Mouse (Mus musculus): Measurements from ENCODE around the gene Olfr460. TPM values are rescaled to one million over a fixed set of nuclear protein-coding genes. Genes with fewer than 3 reads are reported as not detected.
"Not testable (repeated sequence)": the region's sequence is repeated elsewhere in the genome, so short reads cannot be mapped to it uniquely, and the experiment has no call there.

Olfr460 gene
- polyA plus RNA-seq, 1 experiment, result 0.23 TPM

GRCm38 (mm10) chr6:40594804-40595550 lies 25.7 kb downstream of the Olfr460 start:
- H3K4me3 ChIP-seq (replicated peaks; ENCODE audit: insufficient read depth, low read depth, low read length), result no peak overlapping the region
- WGBS, result 72% methylated on average over 3 of the region's 3 CpGs
- no peak overlapping the region for H3K27ac ChIP-seq (ENCODE audit: insufficient read depth, low read length)
- DNase-seq, result no peak
- no peaks in the 10 kb centered on the region for H3K27me3 ChIP-seq (ENCODE audit: control insufficient read depth, insufficient read depth, low read length)
- TF ChIP-seq POLR2A (IDR thresholded peaks at IDR 0.05; ENCODE audit: borderline replicate concordance, insufficient read depth, low read length), result no peak
- no peak for TF ChIP-seq CTCF (IDR thresholded peaks at IDR 0.05; ENCODE audit: borderline replicate concordance, insufficient read depth, low read depth, low read length)
- H3K4me1 ChIP-seq (ENCODE audit: control insufficient read depth, insufficient read depth, low read length), result no peaks in the 10 kb centered on the region

GRCm38 (mm10) chr6:40598546-40598945 lies 29.3 kb downstream of the Olfr460 start:
- WGBS, result 16% methylated on average over 4 of the region's 4 CpGs
- not testable (repeated sequence) for H3K27ac ChIP-seq (ENCODE audit: insufficient read depth, low read length); DNase-seq; H3K4me3 ChIP-seq (replicated peaks; ENCODE audit: insufficient read depth, low read depth, low read length); H3K4me1 ChIP-seq (ENCODE audit: control insufficient read depth, insufficient read depth, low read length); H3K27me3 ChIP-seq (ENCODE audit: control insufficient read depth, insufficient read depth, low read length)

GRCm38 (mm10) chr6:40607431-40607830 lies 38.1 kb downstream of the Olfr460 start:
- H3K27me3 ChIP-seq (ENCODE audit: control insufficient read depth, insufficient read depth, low read length), result no peaks in the 10 kb centered on the region
- H3K4me3 ChIP-seq (replicated peaks; ENCODE audit: insufficient read depth, low read depth, low read length), result no peak overlapping the region
- peak; percentile 53 to 82 for DNase-seq
- H3K4me1 ChIP-seq (ENCODE audit: control insufficient read depth, insufficient read depth, low read length), result peaks cover 3% of the 10 kb centered on the region; the same call in 1 of the 2 replicates
- H3K27ac ChIP-seq (ENCODE audit: insufficient read depth, low read length), result no peak overlapping the region
- no peak for TF ChIP-seq POLR2A (IDR thresholded peaks at IDR 0.05; ENCODE audit: borderline replicate concordance, insufficient read depth, low read length)
- TF ChIP-seq CTCF (IDR thresholded peaks at IDR 0.05; ENCODE audit: borderline replicate concordance, insufficient read depth, low read depth, low read length), result no peak

- TF ChIP-seq POLR2A (IDR thresholded peaks at IDR 0.05; ENCODE audit: borderline replicate concordance, insufficient read depth, low read length), result no peak
- TF ChIP-seq CTCF (IDR thresholded peaks at IDR 0.05; ENCODE audit: borderline replicate concordance, insufficient read depth, low read depth, low read length), result no peak
- Histone ChIP-seq H3K4me3 (replicated peaks; ENCODE audit: insufficient read depth, low read depth, low read length) (no peak overlapping the region), H3K27me3 (ENCODE audit: control insufficient read depth, insufficient read depth, low read length) (no peaks in the 10 kb centered on the region), H3K27ac (ENCODE audit: insufficient read depth, low read length) (no peak overlapping the region), H3K4me1 (ENCODE audit: control insufficient read depth, insufficient read depth, low read length) (peaks cover 3% of the 10 kb centered on the region; the same call in 1 of the 2 replicates)
- peak in 1 of 2 experiments; percentile 32 for DNase-seq
- WGBS, result 11% methylated on average over 8 of the region's 8 CpGs
Measured at GRCm38 (mm10) chr6:40610244-40610643, 41.0 kb downstream of the Olfr460 start.

- 84% methylated on average over 4 of the region's 4 CpGs for WGBS
- Histone ChIP-seq H3K4me1 (ENCODE audit: control insufficient read depth, insufficient read depth, low read length) (no peaks in the 10 kb centered on the region), H3K27me3 (ENCODE audit: control insufficient read depth, insufficient read depth, low read length) (no peaks in the 10 kb centered on the region), H3K27ac (ENCODE audit: insufficient read depth, low read length) (no peak within 1 kb of the TSS), H3K4me3 (replicated peaks; ENCODE audit: insufficient read depth, low read depth, low read length) (no peak within 1 kb of the TSS)
- no peak for TF ChIP-seq POLR2A (IDR thresholded peaks at IDR 0.05; ENCODE audit: borderline replicate concordance, insufficient read depth, low read length)
- TF ChIP-seq CTCF (IDR thresholded peaks at IDR 0.05; ENCODE audit: borderline replicate concordance, insufficient read depth, low read depth, low read length), result no peak
- DNase-seq, result no peak
Measured at GRCm38 (mm10) chr6:40613260-40613852, 44.1 kb downstream of the Olfr460 start, which contains the start of gene Tas2r138. TSS of gene Tas2r138 (minus strand) at chr6:40613310.

GRCm38 (mm10) chr6:40617965-40618364 lies 48.7 kb downstream of the Olfr460 start:
- no peak overlapping the region for H3K27ac ChIP-seq (ENCODE audit: insufficient read depth, low read length)
- peak; percentile 28 to 49 for DNase-seq
- no peaks in the 10 kb centered on the region for H3K27me3 ChIP-seq (ENCODE audit: control insufficient read depth, insufficient read depth, low read length)
- TF ChIP-seq POLR2A (IDR thresholded peaks at IDR 0.05; ENCODE audit: borderline replicate concordance, insufficient read depth, low read length), result no peak
- TF ChIP-seq CTCF (IDR thresholded peaks at IDR 0.05; ENCODE audit: borderline replicate concordance, insufficient read depth, low read depth, low read length), result peak; percentile 62; the same call in 1 of the 2 replicates
- H3K4me1 ChIP-seq (ENCODE audit: control insufficient read depth, insufficient read depth, low read length), result no peaks in the 10 kb centered on the region
- no peak overlapping the region for H3K4me3 ChIP-seq (replicated peaks; ENCODE audit: insufficient read depth, low read depth, low read length)
- 10% methylated on average over 2 of the region's 2 CpGs for WGBS

Other genes with a start within 250 kb of the Olfr460 start
- 34.8 and 40.9 TPM in 2 replicates for gene Agk, start 244.3 kb upstream of the Olfr460 start, polyA plus RNA-seq (2012; rRNA removed)
- 64.6 and 67.0 TPM in 2 replicates for gene E330009J07Rik, start 133.4 kb upstream of the Olfr460 start, polyA plus RNA-seq (2012; rRNA removed)
- gene Wee2, start 130.4 kb upstream of the Olfr460 start, polyA plus RNA-seq (2012; rRNA removed), result 0.28 and 0.41 TPM in 2 replicates
- gene Ssbp1, start 98.1 kb upstream of the Olfr460 start, polyA plus RNA-seq (2012; rRNA removed), result 44.5 and 47.0 TPM in 2 replicates
- 0.36 TPM in 1 of 2 replicates, not detected in the other for gene Tas2r137, start 78.3 kb upstream of the Olfr460 start, polyA plus RNA-seq (2012; rRNA removed)
- 0.41 and 0.67 TPM in 2 replicates for gene Tas2r108, start 76.0 kb upstream of the Olfr460 start, polyA plus RNA-seq (2012; rRNA removed)
- not detected in 2 replicates for gene Prss37, start 50.0 kb upstream of the Olfr460 start, polyA plus RNA-seq (2012; rRNA removed)
- not detected in 2 replicates for gene Olfr461, start 14.4 kb upstream of the Olfr460 start, polyA plus RNA-seq (2012; rRNA removed)
- 0.95 and 1.3 TPM in 2 replicates for gene Clec5a, start 16.3 kb downstream of the Olfr460 start, polyA plus RNA-seq (2012; rRNA removed)
- gene Tas2r138, start 43.8 kb downstream of the Olfr460 start, polyA plus RNA-seq (2012; rRNA removed), result not detected in 2 replicates
- 0.08 TPM in 2 replicates for gene Mgam, start 59.3 kb downstream of the Olfr460 start, polyA plus RNA-seq (2012; rRNA removed)